Mouse (Mus musculus) embryo, embryonic 10 days (tissue): ENCODE measurements around the gene Ncapd2.
A peak's percentile ranks its signal among the peaks of the same experiment; 100 is the strongest.

Source experiments
- DNase-seq: peaks from one replicate; pipeline ENCODE4 v3.0.0-alpha.2; 2015; ENCODE audit warnings: low spot score

The Ncapd2 gene

DNA sequence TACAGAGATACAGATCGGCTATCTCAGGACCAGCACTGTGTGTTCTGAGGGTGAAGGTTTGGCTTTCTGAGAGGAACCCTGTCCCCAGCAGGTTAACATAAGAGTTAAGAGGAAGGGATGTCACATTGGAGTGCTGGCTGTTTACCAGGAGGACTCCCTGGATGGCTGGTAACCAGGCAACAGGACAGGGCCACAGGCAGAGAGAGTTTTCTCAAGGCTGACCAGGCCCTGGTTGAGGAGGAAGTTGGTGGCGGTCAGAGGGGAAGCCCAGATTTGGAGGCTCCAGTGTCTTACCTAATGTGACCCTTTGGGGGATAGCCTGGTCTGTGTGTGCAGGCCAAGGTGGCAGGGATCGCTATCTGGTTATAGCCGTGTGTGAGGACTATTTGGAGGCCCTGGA is 44.7 kb downstream of the Ncapd2 start:
- no peak for DNase-seq

DNA sequence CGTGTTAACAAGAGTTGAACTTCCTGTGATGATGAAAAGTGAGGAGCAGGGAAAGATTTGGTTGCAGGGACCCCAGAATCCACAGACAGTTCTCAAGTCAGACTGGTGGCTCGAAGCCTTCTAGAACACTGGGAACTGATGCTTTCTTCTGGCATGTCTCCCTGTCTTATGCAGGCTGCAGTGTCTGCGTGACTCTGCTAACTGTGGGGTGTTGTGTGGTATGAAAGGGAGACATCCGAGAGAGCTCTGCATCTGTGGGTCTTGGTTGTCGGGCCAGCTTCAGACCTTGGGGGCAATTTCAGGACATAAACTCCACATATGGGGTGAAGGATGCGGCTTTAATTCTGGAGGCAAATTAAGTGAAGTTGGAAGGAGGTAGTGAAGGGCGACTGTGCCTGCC is 45.4 kb downstream of the Ncapd2 start:
- no peak for DNase-seq

DNA sequence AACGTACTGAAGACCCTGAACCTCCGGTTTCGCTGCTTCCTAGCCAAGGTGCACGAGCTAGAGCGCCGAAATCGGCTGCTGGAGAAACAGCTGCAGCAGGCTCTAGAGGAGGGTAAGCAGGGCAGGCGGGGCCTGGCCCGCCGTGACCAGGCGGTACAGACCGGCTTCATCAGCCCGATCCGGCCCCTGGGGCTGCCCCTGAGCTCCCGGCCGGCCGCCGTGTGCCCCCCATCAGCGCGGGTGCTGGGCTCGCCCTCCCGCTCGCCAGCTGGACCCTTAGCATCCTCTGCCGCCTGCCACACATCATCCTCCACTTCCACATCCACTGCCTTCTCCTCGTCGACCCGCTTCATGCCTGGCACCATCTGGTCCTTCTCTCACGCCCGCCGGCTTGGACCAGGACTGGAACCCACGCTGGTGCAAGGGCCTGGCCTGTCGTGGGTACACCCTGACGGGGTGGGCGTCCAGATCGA is 46.0 kb downstream of the Ncapd2 start:
- DNase-seq, result no peak

DNA sequence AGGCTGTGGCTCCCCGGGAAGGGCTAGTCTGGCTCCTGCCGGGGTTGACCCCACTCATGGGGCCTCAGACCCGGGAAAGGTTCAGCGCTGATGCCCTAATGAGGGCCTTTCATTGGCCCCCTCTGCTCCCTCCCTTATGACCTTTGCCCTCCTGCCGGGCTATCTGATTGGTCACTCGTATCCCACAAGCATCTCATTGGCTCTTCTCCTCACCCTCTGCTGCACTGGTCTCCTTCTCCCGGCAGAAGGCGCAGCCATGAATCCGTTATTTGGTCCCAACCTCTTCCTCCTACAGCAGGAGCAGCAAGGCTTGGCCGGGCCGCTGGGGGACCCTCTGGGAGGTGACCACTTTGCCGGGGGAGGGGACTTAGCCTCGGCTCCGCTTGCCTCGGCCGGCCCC is 46.5 kb downstream of the Ncapd2 start, which contains the start of gene Iffo1:
Gene Iffo1 (plus strand): TSS at position 241 of the 400 bp plus-strand sequence.
- DNase-seq, result peak; percentile 97

DNA sequence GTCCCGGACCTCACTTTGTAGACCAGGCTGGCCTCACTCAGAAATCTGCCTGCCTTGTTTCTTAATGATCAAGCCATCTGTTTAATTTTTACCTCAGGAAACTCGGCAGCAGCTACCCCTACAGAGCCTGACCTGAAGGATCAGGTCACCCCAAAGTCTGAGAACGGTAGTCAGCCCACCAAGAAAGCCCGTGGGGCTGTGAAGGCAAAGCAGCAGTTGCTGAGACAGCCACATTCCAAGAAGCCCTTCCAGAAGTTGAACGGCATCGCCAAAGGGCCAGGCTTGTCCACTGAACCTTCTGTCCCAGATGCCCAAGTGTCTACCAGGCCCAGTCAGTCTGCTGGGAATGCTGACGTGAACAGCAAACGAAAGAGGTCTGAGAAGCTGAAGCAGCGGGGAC is 47.6 kb downstream of the Ncapd2 start:
- DNase-seq, result no peak

DNA sequence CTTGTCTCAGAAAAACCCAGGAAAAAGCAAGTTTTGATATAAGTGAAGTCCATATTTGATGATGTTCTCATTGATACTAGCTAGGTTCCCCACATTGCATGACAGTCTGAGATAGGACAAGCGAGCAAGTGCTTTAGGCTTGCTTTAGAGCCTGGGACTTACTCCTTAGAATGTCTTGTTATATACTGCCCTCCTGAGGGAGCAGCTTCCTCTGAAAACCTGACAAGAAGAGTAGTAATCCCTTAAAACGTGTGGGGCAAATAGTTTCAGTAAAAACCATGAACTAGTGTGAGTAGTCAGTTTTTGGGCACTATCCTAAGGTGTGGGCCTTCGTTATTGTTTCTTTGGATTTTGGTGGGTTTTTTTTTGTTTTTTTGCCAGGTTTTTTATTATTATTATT is 48.4 kb downstream of the Ncapd2 start:
- DNase-seq, result no peak

DNA sequence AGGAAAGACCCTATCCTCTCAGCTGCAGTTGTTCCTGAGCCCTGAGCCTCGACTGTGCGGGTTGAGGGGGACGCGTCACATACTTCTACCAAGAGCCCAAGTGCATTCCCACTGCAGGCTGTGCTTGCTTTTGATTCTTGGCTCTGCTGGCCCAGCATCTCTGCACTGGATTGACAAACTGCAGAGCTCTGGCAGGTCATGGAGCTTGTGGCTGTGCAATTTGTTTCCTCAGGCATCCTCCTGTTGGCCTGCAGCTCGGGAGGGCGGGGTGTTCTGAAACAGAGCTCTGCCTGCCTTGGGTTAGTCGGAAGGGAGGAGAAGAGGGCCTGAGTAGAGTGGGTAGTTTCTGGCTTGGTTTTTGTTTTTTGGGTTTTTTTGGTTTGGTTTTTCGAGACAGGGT is 49.1 kb downstream of the Ncapd2 start:
- DNase-seq, result no peak

DNA sequence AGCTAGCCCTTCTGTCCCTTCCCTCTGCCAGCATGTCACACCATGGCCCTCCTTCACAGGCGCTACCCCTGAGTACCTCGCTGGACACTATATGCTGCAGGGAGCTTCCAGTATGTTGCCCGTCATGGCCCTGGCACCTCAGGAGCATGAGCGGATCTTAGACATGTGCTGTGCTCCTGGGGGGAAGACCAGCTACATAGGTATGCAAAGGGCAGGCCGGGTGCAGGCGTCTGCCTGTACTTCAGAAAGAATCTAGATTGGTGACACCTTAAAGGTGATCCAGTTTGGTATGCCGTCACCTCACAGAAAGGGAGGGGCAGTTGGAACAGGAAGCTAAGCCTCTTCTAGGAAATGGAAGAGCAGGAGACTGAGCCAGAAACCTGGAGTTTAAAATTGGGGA is 51.8 kb downstream of the Ncapd2 start:
- no peak for DNase-seq

DNA sequence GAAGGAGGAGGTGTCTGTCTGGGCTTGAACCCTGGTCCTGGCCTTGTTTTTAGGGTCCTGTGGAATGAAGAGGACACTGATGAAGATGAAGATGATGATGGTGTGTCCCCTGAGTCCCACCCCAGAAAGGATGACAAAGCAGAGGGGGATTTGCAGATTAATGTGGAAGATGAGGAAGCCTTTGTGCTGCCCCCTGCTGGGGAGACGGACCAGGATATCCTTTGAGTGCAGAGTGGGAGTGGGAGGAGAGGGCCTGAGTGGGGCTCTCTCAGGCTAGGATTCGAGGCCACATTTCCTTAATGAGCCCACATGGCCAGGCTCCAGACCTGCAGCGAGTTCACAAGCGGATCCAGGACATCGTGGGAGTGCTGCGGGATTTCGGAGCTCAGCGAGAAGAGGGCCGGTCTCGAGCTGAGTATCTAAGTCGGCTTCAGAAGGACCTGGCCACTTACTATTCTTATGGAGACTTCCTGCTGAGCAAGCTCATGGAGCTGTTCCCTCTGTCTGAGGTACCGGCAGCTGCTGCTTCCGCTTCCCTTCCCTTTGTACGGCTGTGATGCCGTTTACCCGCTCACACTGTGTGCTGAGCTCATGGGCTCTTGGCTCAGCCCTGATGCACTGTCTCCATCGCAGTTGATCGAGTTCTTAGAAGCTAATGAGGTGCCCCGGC is 54.4 kb downstream of the Ncapd2 start:
- peak; percentile 47 for DNase-seq

DNA sequence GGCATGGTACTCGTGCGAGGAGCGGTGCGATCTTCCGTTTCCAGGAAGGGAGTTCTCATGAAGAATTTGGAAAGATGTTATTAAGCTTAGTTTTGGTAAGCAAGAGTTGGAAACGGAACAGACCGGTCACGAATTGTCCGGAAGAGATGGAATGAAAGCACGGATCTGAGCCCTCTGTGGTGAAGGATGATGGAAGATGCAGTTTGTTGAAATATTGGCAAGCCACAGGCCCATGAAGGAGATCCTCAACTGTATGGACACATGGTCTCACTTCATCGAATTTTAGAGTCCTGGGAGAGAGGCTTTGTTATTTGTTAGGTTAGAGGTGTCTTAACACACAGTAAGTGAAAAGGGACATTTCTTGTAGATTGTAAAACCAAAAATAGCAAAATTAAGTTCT is 59.0 kb downstream of the Ncapd2 start:
- DNase-seq, result no peak

DNA sequence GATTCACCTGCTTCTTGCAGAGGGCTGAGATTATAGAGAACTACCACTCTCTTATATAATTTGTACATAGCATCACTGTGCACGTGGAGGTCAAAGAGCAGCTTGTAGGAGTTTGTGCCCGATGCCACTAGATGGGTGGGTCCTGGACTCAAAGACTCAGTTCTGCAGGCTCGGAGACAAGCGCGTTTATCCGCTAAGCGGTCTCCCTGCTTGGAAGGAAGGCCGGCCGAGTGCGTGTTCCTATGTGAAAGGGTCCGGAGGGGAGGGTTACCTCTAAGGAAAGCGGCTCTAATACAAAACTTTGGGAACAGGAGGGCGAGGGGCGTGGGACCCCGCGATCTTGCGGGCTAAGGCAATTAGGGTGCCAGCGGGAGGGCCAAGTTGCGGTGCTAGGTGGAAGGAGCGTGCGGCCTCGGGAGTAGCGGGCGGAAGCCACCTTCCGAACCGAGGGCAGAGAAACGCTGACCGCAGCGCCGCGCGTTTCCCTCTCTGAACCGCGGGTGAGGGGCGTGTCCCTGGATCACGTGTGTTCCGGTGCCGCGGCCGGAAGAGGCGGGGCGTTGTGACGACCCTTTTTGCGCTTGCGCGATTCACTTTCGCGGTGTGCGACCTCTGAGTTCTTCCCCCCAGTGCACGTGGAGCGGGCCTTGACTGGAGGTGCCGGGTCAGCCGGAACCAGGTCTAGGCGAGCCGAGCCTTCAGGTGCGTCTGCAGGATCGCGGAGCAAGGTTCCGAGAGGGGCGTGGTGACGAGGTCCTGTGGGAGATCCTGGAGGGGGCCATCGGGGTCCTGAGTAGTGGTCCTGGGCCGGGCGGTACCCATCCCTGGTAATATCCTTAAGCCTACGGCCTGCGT is 60.0 kb downstream of the Ncapd2 start, which contains the start of gene Nop2:
Gene Nop2 (plus strand): TSS at position 608 of the 855 bp plus-strand sequence.
- DNase-seq, result peak; percentile 99

DNA sequence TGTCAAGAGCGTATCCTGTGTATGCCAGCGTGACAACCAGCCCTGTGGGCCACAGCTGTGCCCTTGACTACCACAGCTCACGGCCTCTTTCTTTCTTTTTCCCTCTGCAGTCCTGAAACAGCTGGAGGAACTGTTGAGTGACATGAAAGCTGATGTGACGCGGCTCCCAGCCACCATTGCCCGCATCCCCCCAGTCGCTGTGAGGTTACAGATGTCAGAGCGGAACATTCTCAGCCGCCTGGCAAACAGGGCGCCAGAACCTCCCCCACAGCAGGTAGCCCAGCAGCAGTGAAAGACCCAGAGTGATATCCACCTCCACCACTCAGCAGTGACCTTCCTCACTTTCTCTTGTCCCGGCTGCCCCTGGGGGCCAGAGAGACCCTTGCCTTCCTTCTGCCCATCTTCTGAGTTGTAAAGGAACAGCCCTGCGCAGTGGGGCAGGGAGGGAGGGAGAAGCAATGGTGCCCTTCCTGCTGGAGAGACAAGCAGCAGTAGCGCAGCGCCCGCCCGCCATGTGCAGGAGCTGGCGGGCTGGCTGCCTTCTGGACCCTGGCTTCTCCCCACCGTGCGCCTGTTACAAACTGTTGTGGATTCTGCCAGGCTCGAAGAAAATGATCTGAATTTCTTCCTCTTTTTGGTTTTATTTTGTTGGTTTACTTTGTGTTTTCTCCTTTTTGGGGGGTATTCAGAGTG is 61.6 kb downstream of the Ncapd2 start:
- DNase-seq, result no peak

DNA sequence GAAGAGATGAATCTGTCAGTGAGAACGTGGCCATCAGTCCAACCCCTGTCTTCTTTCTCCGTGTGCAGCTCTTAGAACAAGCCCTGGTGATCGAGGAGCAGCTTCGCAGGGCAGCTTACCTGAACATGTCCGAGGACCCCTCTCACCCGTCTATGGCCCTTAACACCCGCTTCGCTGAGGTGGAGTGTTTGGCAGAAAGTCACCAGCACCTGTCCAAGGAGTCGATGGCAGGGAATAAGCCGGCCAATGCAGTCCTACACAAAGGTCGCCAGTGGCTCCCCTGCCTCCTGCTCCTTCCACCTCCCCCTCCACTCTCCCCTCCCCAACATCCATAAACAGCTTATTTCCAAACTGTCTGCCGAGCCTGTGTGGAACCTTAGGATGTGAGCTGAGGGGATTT is 62.8 kb downstream of the Ncapd2 start:
- DNase-seq, result no peak

DNA sequence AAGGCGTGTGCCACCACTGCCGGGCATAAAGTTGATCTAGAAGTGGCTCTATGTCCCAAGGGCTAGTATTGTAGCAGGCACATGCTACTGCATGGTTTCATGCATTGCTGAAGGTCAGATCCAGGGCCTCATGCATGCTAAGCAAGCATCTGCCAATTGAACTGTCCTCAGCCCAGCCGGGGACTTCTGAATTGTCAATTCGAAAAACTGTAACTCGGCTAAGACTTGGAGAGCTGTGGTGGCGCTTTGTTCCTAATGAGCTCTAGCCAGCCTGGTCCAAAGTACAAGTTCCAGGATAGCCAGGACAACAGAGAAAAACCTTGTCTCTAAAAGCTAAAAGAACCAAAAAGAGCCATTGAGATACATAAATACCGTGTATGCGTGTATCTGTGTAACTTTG is 72.1 kb downstream of the Ncapd2 start:
- DNase-seq, result no peak
